Mouse (Mus musculus) hindbrain, embryonic 13.5 days (tissue): ENCODE measurements around the gene Hpse2. TPM values are rescaled to one million over a fixed set of nuclear protein-coding genes. Genes with fewer than 3 reads are reported as not detected.

ENCODE experiments used
- ATAC-seq: fragments of 200-750 bp; cut with Nextera tagmentation; 2 replicates; pipeline ENCODE4 v1.8.0; 2017; ENCODE audit warnings: moderate TSS enrichment; ENCODE audit not compliant: low FRiP score
- H3K27ac ChIP-seq: fragments of 300-500 bp; sonication (generic); 2 replicates; pipeline ENCODE4 v1.5.1; 2015; ENCODE audit warnings: inconsistent platforms, mild to moderate bottlenecking, moderate library complexity
- H3K27me3 ChIP-seq: fragments of 300-500 bp; sonication (generic); 2 replicates; pipeline ENCODE4 v1.6.1; 2015; ENCODE audit warnings: mild to moderate bottlenecking, inconsistent platforms
- H3K36me3 ChIP-seq: fragments of 300-500 bp; sonication (generic); 2 replicates; pipeline ENCODE4 v1.6.1; 2015; ENCODE audit warnings: mild to moderate bottlenecking, inconsistent platforms
- H3K4me1 ChIP-seq: fragments of 300-500 bp; sonication (generic); replicated peaks from 2 replicates; pipeline ENCODE4 v1.6.1; 2015; ENCODE audit warnings: inconsistent platforms
- H3K4me2 ChIP-seq: fragments of 300-500 bp; sonication (generic); 2 replicates; pipeline ENCODE4 v1.6.1; 2015; ENCODE audit warnings: inconsistent platforms, mild to moderate bottlenecking, moderate library complexity
- H3K4me3 ChIP-seq: fragments of 300-500 bp; sonication (generic); 2 replicates; pipeline ENCODE4 v1.5.1; 2015; ENCODE audit warnings: mild to moderate bottlenecking, inconsistent platforms
- H3K9ac ChIP-seq: fragments of 300-500 bp; sonication (generic); 2 replicates; pipeline ENCODE4 v1.6.1; 2015; ENCODE audit warnings: mild to moderate bottlenecking, inconsistent platforms
- H3K9me3 ChIP-seq: fragments of 300-500 bp; sonication (generic); 2 replicates; pipeline ENCODE4 v1.6.1; 2016; ENCODE audit warnings: inconsistent platforms
- WGBS: fragments of 180-500 bp; shearing (Covaris S2); methylation state at CpG from one replicate; pipeline ENCODE4 v1.1.7; 2015; 5-methylcytosine and 5-hydroxymethylcytosine counted together
- polyA plus RNA-seq: library from polyadenylated mRNA; unstranded; fragments of >200 nt; fragmentation: Nextera tagmentation; extraction: Ambion mirVana; gene quantifications from 2 replicates; pipeline ENCODE4 v1.2.1, GENCODE M21; 2015

The Hpse2 gene
- polyA plus RNA-seq, 1 experiment from 2014 or later = 0.05 TPM

DNA sequence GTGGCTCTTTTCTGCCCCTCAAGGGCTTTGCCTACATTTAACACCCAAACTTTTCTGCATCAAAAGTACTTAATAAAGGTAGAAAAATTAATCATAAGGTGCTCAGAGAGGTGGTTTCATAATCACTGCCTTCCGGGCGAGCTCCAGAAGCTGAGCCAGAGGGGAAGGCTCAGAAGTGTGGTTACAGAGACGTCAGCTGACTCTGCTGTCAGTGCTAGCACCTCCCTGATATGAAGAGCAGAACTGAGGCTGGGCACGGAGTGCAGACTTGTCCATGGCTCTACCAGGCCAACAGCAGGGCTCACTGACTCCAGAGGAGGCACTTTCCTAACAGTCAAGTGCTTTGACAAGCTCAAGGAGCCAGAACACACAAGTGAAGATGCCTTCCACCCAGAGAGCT, 559.0 kb downstream of the Hpse2 start:
- 80% methylated on average over 4 of the region's 4 CpGs for WGBS
- Histone ChIP-seq H3K4me3 (no peak overlapping the region), H3K27me3 (no peaks in the 10 kb centered on the region), H3K9ac (no peak overlapping the region), H3K36me3 (no peaks in the 10 kb centered on the region), H3K27ac (no peak overlapping the region), H3K9me3 (no peaks in the 10 kb centered on the region; the same call in 1 of the 2 replicates), H3K4me2 (no peak overlapping the region), H3K4me1 (no peaks in the 10 kb centered on the region)
- no peak for ATAC-seq

GRCm38 (mm10) chr19:42827843-42828242, 560.3 kb downstream of the Hpse2 start:
- Histone ChIP-seq H3K4me2 (no peak overlapping the region), H3K9me3 (no peaks in the 10 kb centered on the region; the same call in 1 of the 2 replicates), H3K9ac (no peak overlapping the region), H3K4me1 (no peaks in the 10 kb centered on the region), H3K4me3 (no peak overlapping the region), H3K27me3 (no peaks in the 10 kb centered on the region), H3K36me3 (no peaks in the 10 kb centered on the region), H3K27ac (no peak overlapping the region)
- 96% methylated on average over 3 of the region's 3 CpGs for WGBS
- ATAC-seq = no peak

DNA sequence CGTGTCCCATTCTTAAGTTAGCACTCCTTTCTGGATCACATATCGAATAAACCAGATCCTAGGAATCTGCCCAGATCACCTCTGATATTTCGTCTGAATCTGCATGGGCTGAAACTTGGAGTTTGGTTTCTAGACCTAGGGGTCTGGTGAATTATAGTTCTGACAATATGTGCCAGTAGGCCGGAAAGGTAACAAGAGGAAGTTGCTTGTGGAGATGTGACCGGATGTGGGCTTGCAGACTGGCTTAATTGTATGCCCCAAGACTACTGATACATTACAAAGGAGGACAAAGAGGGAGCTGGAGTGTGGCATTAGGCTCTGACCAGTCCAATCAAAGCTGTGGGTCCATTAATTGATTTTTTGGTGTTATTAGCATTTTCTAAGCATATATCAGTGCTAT, 568.0 kb downstream of the Hpse2 start:
- 92% methylated on average over 5 of the region's 5 CpGs for WGBS
- no peaks in the 10 kb centered on the region for H3K4me1 ChIP-seq
- H3K9me3 ChIP-seq = no peaks in the 10 kb centered on the region
- no peaks in the 10 kb centered on the region for H3K36me3 ChIP-seq
- no peak for ATAC-seq
- no peak overlapping the region for H3K9ac ChIP-seq
- no peak overlapping the region for H3K4me3 ChIP-seq
- H3K4me2 ChIP-seq = no peak overlapping the region
- H3K27me3 ChIP-seq = no peaks in the 10 kb centered on the region
- H3K27ac ChIP-seq = no peak overlapping the region

DNA sequence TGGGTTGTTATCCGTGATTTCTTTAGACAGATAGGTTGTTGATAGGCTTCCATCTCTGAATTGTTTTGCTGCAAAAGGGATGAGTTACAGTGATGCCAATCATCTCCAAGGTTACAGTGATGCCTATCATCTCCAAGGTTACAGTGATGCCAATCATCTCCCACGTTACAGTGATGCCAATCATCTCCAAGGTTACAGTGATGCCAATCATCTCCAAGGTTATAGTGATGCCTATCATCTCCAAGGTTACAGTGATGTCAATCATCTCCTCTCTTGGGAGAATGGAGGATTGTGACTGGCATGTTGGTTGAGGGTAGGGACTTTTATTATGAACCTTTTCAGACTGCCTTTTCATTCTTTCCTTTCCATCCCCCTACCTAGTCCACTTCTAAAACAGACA, 570.4 kb downstream of the Hpse2 start:
- no peak overlapping the region for H3K4me2 ChIP-seq
- 66% methylated on average over 2 of the region's 2 CpGs for WGBS
- H3K4me1 ChIP-seq = no peaks in the 10 kb centered on the region
- no peak overlapping the region for H3K4me3 ChIP-seq
- H3K27me3 ChIP-seq = no peaks in the 10 kb centered on the region
- H3K9ac ChIP-seq = no peak overlapping the region
- H3K27ac ChIP-seq = no peak overlapping the region
- no peak for ATAC-seq
- no peaks in the 10 kb centered on the region for H3K36me3 ChIP-seq
- H3K9me3 ChIP-seq = no peaks in the 10 kb centered on the region

DNA sequence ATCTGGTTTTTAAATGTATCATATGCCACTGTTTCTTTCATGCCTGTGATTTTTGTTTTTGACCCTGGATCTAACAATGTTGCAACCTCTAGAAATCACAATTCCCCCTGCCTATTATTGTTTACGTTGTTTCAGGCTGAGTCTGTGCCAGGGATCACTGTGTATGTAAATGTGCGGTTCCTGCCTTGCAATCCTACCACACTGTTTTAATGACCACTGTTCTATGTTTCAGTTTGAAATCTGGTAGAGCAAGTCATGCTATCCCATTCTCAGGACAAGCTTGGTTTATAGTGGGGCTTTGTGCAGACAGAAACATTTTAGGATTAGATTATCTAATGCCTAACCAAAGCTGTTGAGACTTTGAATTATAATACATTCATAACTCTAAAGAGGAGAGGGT, 571.9 kb downstream of the Hpse2 start:
- Histone ChIP-seq H3K27me3 (no peaks in the 10 kb centered on the region), H3K9ac (no peak overlapping the region), H3K36me3 (no peaks in the 10 kb centered on the region), H3K4me3 (no peak overlapping the region), H3K9me3 (no peaks in the 10 kb centered on the region), H3K27ac (no peak overlapping the region), H3K4me1 (no peaks in the 10 kb centered on the region), H3K4me2 (no peak overlapping the region)
- ATAC-seq = no peak
- 90% methylated on average over 2 of the region's 2 CpGs for WGBS

DNA sequence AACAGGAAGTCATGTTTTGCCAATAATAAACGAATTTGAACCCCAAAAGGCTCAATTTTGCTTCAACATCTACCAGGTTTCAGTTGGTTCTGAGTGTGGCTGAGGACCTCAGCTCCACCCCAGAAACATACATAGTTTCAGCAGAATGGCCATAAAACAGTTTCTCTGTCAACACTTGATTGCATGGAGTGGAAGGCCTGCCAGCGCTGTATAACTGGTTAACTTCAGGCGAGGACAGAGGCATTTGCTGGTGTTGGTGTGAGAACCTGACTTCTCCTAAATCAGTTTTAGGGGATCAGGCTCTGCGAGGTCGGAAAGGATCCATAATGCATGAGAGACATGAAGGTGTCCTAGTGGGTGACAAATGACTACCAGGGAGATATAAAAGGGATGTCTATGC, 578.0 kb downstream of the Hpse2 start:
- H3K4me2 ChIP-seq = no peak overlapping the region
- H3K27me3 ChIP-seq = no peaks in the 10 kb centered on the region
- no peaks in the 10 kb centered on the region for H3K36me3 ChIP-seq
- H3K4me1 ChIP-seq = no peaks in the 10 kb centered on the region
- ATAC-seq = no peak
- no peak overlapping the region for H3K4me3 ChIP-seq
- no peak overlapping the region for H3K9ac ChIP-seq
- no peaks in the 10 kb centered on the region for H3K9me3 ChIP-seq
- 71% methylated on average over 5 of the region's 5 CpGs for WGBS
- H3K27ac ChIP-seq = no peak overlapping the region

DNA sequence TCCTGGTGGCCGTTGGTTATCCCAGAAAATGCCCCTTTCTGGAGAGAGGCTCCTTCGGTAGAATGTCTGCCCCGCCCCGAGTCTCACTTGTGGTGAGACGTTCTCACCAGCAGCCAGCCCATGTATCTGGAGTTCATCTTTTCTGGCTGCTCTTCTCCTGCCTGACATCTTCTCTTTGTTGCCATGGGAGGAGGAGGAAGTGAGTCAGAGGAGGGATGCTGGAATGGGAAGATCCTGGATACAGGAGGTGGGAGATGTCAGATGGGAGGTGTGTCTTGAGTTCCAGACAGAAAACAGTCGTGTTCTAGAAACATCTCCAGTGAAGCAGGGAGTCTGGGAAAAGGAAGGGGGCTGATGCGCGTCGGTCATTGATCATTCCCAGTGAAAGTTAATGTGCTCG, 578.7 kb downstream of the Hpse2 start:
- no peak overlapping the region for H3K4me2 ChIP-seq
- no peaks in the 10 kb centered on the region for H3K9me3 ChIP-seq
- no peak overlapping the region for H3K9ac ChIP-seq
- H3K4me3 ChIP-seq = no peak overlapping the region
- H3K27ac ChIP-seq = no peak overlapping the region
- WGBS = 91% methylated on average over 10 of the region's 10 CpGs
- no peak for ATAC-seq
- no peaks in the 10 kb centered on the region for H3K36me3 ChIP-seq
- no peaks in the 10 kb centered on the region for H3K27me3 ChIP-seq
- no peaks in the 10 kb centered on the region for H3K4me1 ChIP-seq

GRCm38 (mm10) chr19:42797866-42798265, 590.3 kb downstream of the Hpse2 start:
- Histone ChIP-seq H3K4me3 (no peak overlapping the region), H3K27ac (no peak overlapping the region), H3K27me3 (0 out of 2 replicates have a peak, but pooled peaks cover 7% of the 10 kb centered on the region), H3K9ac (no peak overlapping the region), H3K4me2 (no peak overlapping the region), H3K9me3 (no peaks in the 10 kb centered on the region), H3K36me3 (no peaks in the 10 kb centered on the region), H3K4me1 (peaks cover 8% of the 10 kb centered on the region; the same call in 1 of the 2 replicates)
- WGBS = 63% methylated on average over 2 of the region's 2 CpGs
- no peak for ATAC-seq

GRCm38 (mm10) chr19:42795801-42796200, 592.4 kb downstream of the Hpse2 start:
- Histone ChIP-seq H3K4me2 (peak overlapping the region; percentile 94), H3K4me1 (peaks cover 8% of the 10 kb centered on the region; the same call in 1 of the 2 replicates), H3K36me3 (no peaks in the 10 kb centered on the region), H3K27ac (no peak overlapping the region), H3K9me3 (no peaks in the 10 kb centered on the region), H3K27me3 (0 out of 2 replicates have a peak, but pooled peaks cover 10% of the 10 kb centered on the region), H3K4me3 (peak overlapping the region; percentile 45), H3K9ac (peak overlapping the region; percentile 73; the same call in 1 of the 2 replicates)
- whole genome bisulfite sequencing = 36% methylated on average over 9 of the region's 9 CpGs
- ATAC-seq = no peak

- peak; percentile 90 for ATAC-seq
- H3K9me3 ChIP-seq = no peaks in the 10 kb centered on the region
- peak overlapping the region; percentile 73 for H3K9ac ChIP-seq
- peak overlapping the region; percentile 45 for H3K4me3 ChIP-seq
- H3K36me3 ChIP-seq = no peaks in the 10 kb centered on the region
- H3K27me3 ChIP-seq = 0 out of 2 replicates have a peak, but pooled peaks cover 12% of the 10 kb centered on the region
- peaks cover 8% of the 10 kb centered on the region; the same call in 1 of the 2 replicates for H3K4me1 ChIP-seq
- peak overlapping the region; percentile 94 for H3K4me2 ChIP-seq
- no peak overlapping the region for H3K27ac ChIP-seq
- WGBS = 2% methylated on average over 31 of the region's 31 CpGs
Observed at GRCm38 (mm10) chr19:42794914-42795613, 593.1 kb downstream of the Hpse2 start.

DNA sequence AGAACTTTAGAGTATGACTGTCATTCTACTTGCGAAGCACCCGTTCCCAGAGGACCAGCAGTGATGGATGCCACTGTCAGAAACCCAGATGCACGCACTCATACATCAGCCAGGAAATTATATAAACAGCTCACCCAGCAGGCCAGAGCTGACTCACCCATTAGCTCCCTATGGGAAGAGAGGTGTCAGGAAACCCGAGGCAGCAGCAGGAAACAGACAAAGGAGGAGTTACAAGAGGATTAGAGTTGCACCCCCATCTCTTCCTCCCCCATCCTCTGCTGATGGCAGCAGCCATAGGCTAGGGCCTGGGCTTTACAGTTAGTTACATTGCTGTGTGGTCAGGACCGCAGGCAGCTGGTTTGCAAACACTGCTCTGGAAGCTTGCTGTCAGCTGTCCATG, 599.8 kb downstream of the Hpse2 start:
- Histone ChIP-seq H3K4me2 (no peak overlapping the region), H3K36me3 (no peaks in the 10 kb centered on the region), H3K4me1 (peaks cover 24% of the 10 kb centered on the region), H3K4me3 (no peak overlapping the region), H3K9ac (no peak overlapping the region), H3K27ac (no peak overlapping the region), H3K27me3 (peaks cover 20% of the 10 kb centered on the region), H3K9me3 (no peaks in the 10 kb centered on the region)
- WGBS = 52% methylated on average over 5 of the region's 5 CpGs
- no peak for ATAC-seq

- H3K9me3 ChIP-seq = no peaks in the 10 kb centered on the region
- peak overlapping the region; percentile 9; the same call in 1 of the 2 replicates for H3K4me2 ChIP-seq
- peaks cover 16% of the 10 kb centered on the region for H3K27me3 ChIP-seq
- no peaks in the 10 kb centered on the region for H3K36me3 ChIP-seq
- H3K4me3 ChIP-seq = no peak overlapping the region
- H3K9ac ChIP-seq = no peak overlapping the region
- H3K4me1 ChIP-seq = peaks cover 24% of the 10 kb centered on the region
- H3K27ac ChIP-seq = peak overlapping the region; percentile 36; the same call in 1 of the 2 replicates
- ATAC-seq = no peak
- 32% methylated on average over 8 of the region's 8 CpGs for WGBS
Observed at GRCm38 (mm10) chr19:42785562-42786220, 602.5 kb downstream of the Hpse2 start.

DNA sequence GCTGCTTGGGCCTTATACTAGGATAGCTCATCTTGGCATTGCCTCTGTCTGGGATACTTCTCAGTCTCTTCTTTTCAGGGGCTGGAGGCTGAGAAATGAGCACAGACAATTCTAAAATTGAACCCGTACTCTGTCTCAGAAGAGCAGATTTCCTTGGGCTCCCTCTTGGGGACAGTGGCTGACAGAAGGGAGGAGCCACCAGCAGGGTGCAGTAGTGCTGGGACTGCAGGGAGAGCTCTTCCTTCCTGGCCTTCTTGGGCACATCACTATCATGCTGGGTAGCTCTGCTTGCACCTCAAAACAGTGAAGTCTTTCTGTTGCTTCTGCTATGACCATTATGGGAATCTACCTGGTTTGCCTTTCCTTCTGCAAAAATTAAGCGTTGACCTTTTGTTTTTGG, 603.0 kb downstream of the Hpse2 start:
- Histone ChIP-seq H3K4me3 (no peak overlapping the region), H3K36me3 (no peaks in the 10 kb centered on the region), H3K4me1 (peaks cover 25% of the 10 kb centered on the region), H3K9me3 (no peaks in the 10 kb centered on the region), H3K27me3 (peaks cover 15% of the 10 kb centered on the region), H3K4me2 (no peak overlapping the region), H3K27ac (peak overlapping the region; percentile 36), H3K9ac (no peak overlapping the region)
- no peak for ATAC-seq
- WGBS = 26% methylated on average over 2 of the region's 2 CpGs
